Mouse (Mus musculus) neutrophil, adult 5-6 weeks (primary cell): ENCODE data around the gene Baat. TPM values are rescaled to one million over a fixed set of nuclear protein-coding genes. Genes with fewer than 3 reads are reported as not detected.
"Not testable (repeated sequence)": the region's sequence is repeated elsewhere in the genome, so short reads cannot be mapped to it uniquely, and the experiment has no call there.

Source experiments
- ATAC-seq: fragments of 151-379, 151-347 bp; 2 replicates; pipeline ENCODE4 v1.8.0; 2017; ENCODE audit warnings: mild to moderate bottlenecking, moderate TSS enrichment; ENCODE audit not compliant: insufficient number of reproducible peaks, poor library complexity, low FRiP score, severe bottlenecking; ENCODE audit errors: extremely low read depth
- total RNA-seq: library from RNA; stranded (forward); fragments of 200-1000 nt; gene quantifications from 2 replicates; pipeline ENCODE4 v1.2.3, GENCODE M21; 2017

Baat gene
- not detected in 2 replicates for total RNA-seq

GRCm38 (mm10) chr4:49506386-49506785 lies at the start of gene Baat:
Gene Baat (minus strand): TSS chr4:49506557.
- no peak for ATAC-seq

- no peak for ATAC-seq
Measured at GRCm38 (mm10) chr4:49553380-49553779, 47.0 kb upstream of the Baat start.

DNA sequence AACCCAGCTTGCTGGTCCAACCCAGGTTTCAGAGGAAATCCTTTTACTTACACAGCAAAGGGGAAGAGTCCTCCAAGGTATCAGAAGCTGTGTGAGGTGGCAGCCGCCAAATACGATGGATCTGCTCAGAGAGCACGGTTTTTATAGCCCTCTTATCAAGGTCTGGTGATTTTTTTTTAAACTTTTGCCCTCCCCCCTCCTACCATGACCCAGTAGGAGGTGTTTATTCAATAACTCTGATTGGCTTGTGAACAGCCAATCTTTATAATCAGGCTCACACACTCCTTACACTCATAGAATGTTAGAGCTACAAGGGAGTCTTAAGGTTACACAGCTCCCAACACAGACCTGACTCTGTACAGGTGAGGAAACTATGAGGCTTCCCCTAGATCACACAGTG lies 43.0 kb upstream of the Baat start, which contains the start of gene Aldob:
TSS of gene Aldob (minus strand) at position 164 of the 400 bp plus-strand sequence.
- no peak for ATAC-seq

DNA sequence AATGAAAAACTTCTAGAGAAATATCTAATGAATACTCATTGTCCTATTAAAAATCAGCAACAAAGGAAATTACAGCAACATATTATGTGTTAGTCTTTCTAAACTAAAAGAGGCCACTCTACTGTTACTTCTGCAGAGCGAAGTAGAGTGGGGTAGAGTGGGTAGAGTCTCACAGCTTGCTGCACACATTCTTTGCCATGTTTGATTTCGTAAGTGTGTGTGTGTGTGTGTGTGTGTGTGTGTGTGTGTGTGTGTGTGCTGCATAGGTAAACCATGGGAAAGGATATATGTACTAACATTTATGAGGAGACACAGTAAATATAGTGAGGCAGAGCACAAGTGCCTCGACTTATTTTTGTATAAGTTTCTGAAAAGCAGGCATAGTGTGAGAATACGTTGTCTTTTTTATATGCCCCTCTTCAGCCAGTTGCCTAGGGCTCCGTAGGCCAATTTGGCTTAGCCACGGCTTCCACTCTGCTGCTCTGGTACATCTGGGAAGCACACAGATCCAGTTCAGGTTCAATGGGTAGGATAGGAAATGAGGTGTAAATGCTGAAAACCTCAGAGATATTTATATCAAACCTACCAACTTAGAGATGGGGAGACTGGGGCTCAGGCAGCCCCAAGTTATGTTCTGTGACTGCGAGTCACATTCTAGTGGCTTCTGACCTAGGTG lies 41.3 kb upstream of the Baat start:
- ATAC-seq: no peak

GRCm38 (mm10) chr4:49546873-49547543 lies 40.7 kb upstream of the Baat start:
- no peak for ATAC-seq

DNA sequence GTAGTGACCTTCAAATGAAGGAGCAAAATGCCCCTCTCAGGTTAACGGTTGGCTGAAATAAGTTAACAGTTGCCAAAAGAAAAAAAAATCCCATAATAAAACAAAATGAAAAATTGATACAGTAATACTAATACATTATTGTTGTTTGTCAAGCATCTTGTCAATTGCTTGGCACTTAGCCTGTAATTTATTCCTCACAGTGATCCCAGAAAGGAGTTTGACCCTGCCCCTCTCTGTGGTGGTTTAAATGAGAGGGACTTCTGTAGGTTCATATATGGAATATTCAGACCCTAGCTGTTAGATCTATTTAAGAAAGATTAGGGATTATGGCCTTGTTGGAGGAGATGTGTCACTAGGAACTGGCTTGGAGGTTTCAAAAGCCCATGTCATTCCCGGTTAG lies 39.7 kb upstream of the Baat start:
- ATAC-seq: no peak

DNA sequence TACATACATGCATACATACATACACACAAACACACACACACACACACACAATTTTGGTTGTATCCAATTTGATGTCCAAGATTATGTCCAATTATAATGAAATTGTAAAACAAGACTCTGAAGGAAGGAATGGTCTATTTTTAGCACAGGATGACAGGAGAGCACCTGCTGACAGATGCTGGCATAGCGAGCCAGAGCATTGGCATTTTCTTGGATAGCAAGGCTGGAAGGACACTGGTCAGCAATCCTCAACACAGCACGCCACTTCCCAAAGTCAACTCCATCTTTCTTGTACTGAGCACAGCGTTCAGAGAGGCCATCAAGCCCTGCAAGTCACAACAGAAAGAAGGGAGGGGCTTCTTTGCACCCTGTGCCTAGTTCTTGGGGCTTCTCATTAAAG lies 34.6 kb upstream of the Baat start:
- ATAC-seq: no peak

- no peak for ATAC-seq
Measured at GRCm38 (mm10) chr4:49539665-49540064, 33.3 kb upstream of the Baat start.

GRCm38 (mm10) chr4:49536671-49537070 lies 30.3 kb upstream of the Baat start:
- ATAC-seq: no peak

GRCm38 (mm10) chr4:49535675-49536294 lies 29.4 kb upstream of the Baat start:
- ATAC-seq: no peak

DNA sequence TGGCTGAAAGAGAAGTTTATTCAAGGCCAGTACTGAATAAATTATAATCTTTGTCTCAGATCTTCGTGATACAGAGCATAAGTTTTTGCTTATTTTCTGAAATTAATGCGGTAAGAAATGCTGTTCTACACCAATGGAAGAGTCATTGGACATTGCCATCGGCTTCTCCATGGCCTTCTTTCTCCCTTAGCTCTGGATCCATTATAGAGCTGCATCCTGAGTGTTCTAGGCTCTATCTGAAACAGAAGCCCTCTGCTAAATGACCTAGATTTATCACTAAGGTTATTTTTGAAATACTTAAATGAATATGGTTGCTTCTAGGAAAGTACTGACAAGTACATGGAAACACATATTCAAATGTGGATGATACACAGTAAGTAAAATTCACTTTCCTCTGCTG lies 28.7 kb upstream of the Baat start:
- ATAC-seq: no peak

DNA sequence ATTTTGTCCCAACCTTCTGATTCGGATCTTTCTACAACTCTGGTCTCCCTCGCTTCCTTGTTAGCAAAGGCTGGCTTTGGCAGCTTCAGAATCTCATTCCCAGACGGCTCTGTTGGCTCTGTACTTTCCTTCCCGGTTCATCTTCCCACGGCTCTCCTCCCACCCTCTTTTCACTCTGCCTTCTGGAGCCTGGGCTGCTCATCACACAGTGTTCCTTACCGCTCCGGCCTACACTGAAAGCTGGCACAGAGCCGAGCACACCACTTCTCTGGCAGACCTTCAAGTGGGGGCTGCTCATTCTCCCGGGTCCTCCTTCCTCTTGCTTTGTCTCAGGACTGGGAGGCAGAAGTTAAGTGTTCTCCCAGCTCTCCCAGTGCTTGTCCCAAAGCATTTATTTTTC lies 16.2 kb upstream of the Baat start:
- no peak for ATAC-seq

- ATAC-seq: no peak
Measured at GRCm38 (mm10) chr4:49521346-49521745, 15.0 kb upstream of the Baat start.

DNA sequence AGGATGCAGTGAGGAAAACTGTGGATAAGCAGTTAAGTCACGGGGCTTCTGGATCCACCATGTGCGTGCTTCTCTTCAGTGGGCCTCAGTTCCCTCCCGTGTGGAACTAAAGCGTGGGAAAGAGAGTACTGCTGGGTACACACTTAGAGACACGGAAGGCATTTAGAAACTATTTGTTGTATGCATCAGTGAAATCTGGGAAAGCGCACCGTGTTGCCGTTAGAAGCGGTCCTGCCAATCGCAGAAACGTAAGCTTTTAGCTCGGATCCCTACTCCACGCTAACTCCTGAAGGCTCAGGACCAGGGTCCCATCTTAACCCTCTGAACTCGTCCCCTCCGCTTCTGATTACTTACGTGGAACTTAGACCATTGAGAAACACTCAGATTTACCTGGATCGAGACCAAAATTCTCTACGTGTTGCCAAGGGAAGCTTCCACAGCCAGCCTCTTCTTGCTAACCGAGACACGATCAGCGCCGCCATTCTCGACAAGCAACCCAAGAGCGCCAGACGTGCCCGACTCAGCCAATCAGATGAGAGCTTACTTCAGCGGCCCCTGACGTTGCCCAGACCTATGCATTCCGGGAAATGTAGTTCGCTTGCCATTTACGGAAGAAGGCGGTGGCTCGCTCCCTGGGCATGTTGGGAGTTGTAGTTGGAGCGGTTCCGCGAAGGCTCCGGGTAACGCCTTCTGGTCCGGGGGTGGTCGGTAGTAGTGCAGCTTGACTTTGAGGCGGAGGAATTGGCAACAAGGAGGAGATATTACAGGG lies 14.4 kb upstream of the Baat start, which contains the start of the genes Mrpl50 and Zfp189:
TSS of gene Mrpl50 (minus strand) at position 522 of the 769 bp plus-strand sequence.
TSS of gene Zfp189 (plus strand) at position 605 of the 769 bp plus-strand sequence.
- peak; percentile 99 for ATAC-seq

GRCm38 (mm10) chr4:49519476-49519875 lies 13.1 kb upstream of the Baat start:
- ATAC-seq: no peak

- no peak for ATAC-seq
Measured at GRCm38 (mm10) chr4:49514441-49514840, 8.1 kb upstream of the Baat start.

GRCm38 (mm10) chr4:49512636-49513035 lies 6.3 kb upstream of the Baat start:
- ATAC-seq: no peak

- not testable (repeated sequence) for ATAC-seq
Measured at GRCm38 (mm10) chr4:49510236-49510835, 4.0 kb upstream of the Baat start.

GRCm38 (mm10) chr4:49509183-49509582 lies 2.8 kb upstream of the Baat start:
- ATAC-seq: no peak
